Mouse (Mus musculus) cerebellum, adult 9-10 months (tissue): ENCODE data around the gene Arid3a.

ENCODE experiments used
- DNase-seq: peaks from one replicate; pipeline ENCODE4 v3.0.0; 2022

Arid3a gene

DNA sequence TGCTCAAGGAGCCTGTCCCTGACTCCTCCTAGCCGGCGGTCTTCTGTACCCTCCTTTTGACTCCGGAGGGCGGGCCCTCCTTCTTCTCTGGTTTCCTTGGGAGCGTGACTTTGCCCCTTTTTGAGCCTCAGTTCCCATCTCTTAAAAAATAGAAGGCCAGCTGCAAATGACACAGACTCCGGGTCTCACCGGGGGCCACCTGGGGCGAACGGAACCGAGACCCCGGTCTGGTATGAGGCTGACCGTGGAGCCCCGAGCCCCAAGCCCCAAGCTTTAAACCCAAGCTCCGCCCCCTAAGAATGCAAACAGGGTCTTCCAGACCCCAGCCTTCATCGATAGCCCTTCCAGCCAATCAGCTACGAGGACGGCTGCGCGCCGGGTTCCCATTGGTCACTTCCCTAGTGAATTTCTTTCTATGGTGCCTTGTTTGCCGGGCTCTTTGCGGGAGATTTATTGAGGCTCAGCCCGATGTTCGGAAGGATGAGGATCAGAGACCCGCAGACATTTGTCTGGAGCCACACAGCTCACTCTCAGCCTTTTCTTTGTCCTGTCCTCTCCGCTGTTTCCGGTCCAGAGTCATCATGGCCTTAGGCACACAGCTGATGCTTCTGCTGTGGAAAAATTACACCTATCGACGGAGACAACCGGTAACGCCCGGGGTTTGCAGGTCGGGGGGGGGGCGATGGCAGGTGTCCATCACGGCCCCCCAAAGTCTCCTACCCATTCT is 70.4 kb downstream of the Arid3a start:
- peak; percentile 85 for DNase-seq

DNA sequence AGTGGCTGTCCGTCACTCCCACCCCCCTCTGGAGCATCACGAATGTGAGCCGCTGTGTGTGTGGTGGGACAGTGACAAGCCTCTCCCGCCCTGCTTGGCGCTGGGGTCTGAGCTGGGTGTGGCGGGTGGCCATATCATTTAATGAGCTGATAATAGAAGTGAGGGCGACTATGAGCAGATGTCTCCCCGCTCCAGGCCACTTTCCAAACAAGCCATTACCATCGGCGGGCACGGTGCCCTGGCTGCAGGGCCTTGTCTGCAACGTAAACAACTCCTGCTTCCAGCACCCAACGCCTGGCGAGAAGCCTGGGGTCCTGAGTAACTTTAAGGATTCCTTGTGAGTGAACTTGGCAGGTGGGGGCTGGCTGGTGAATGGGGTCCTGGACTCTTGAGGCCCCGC is 71.0 kb downstream of the Arid3a start:
- peak; percentile 86 for DNase-seq

DNA sequence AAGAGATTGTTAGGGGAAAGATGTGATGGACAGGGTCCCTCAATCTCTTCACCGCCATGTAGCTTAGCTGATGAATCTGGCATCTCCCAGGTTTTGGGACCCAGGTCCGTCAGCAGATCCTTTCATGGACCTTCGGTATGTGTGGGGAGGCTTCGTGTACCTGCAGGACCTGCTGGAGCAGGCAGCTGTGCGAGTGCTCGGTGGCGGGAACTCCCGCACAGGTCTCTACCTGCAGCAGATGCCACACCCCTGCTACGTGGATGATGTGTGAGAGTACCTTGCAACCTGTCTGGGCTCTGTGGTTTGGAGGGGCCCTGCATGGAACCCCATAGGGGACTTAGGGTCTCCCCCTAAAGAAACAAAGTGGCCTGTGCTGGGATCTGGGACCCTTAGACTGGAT is 75.1 kb downstream of the Arid3a start:
- no peak for DNase-seq

DNA sequence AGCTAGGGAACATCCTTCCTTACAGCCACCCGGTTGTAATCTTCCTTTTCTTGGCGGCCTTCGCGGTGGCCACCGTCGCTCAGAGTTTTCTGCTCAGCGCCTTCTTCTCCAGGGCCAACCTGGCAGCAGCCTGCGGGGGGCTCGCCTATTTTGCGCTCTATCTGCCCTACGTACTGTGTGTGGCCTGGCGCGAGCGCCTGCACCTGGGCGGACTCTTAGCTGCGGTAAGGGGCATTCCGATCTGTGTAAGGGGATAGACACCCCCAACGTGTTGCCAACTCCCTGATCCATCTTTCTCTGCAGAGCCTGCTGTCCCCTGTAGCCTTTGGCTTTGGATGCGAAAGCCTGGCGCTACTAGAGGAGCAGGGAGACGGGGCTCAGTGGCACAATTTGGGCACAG is 76.0 kb downstream of the Arid3a start:
- DNase-seq: no peak

DNA sequence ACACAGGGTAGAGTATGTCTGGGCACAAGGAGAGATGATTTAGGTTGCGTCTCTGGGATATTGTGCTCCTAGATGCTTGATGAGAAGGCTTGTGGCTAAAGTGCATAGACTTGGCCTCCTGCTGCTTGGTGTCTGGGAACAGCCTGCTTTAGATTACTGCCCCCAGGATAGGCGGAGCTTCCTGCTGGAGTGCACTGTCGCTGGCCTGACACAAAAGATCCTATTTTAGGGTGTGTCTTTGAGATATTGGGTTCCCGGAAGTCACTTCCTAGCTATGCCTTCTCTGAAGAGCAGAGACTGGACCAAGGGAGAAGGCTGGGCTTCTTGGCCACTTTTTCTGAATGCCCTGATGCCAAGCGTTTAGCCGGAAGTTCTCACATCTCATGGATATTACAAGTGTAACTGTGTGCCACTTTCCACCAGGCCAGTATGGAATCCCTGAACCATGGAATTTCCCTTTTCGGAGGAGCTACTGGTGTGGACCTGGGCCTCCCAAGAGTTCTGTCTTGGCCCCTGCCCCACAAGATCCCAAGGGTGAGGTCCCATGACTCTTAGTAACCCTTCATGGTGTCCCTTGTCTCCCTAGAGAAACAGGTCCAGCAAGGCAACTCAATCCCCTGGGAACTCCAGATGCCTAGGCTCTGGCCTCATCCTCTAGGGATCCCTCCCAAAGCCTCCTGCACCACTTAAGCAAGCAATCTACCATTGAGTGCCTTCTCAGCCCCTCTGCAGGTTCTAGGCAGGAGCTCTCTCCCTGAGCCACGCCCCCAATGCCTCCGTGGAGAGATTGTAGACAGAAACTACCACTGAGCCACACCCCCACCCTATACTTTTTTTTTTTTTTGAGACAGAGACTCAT is 76.8 kb downstream of the Arid3a start:
- DNase-seq: no peak

DNA sequence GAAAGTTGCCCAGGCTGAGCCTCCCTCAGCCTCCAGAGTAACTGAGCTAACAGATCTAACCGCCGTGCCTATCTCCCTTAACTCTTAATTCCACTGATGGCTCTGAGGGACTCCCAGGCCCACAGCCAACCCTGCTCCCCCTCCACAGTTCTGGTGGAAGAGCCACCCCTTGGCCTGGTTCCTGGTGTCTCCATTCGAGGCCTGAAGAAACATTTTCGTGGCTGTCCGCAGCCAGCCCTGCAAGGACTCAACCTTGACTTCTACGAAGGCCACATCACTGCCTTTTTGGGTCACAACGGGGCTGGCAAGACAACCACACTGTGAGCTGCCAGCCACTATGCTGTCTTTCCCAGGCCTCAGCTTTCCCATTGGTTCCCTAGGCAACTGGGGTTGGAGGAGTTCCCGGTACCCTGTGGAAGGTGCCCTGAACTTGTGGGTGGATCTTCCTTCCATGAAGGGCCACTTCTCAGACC is 77.4 kb downstream of the Arid3a start:
- DNase-seq: no peak
